Mouse (Mus musculus) midbrain, postnatal 0 days (tissue): ENCODE measurements at regions not wholly inside any gene's neighbourhood (a gene's known extent, or its start where the extent isn't known, plus 50 kb on each side); places are given as distances from the start of the nearest gene placed in this dataset.

Experiments
- ATAC-seq: fragments of 200-750 bp; cut with Nextera tagmentation; 2 replicates; pipeline ENCODE4 v1.8.0; 2017; ENCODE audit warnings: moderate number of reproducible peaks, mild to moderate bottlenecking, moderate TSS enrichment, moderate library complexity; ENCODE audit not compliant: low FRiP score
- DNase-seq: peaks from one replicate; pipeline ENCODE4 v3.0.0-alpha.2; 2015; ENCODE audit warnings: low spot score
- H3K27ac ChIP-seq: fragments of 300-500 bp; sonication (generic); 2 replicates; pipeline ENCODE4 v1.5.1; 2014; ENCODE audit warnings: low read depth, mild to moderate bottlenecking, low read length, mixed read lengths
- H3K27me3 ChIP-seq: fragments of 300-500 bp; sonication (generic); 2 replicates; pipeline ENCODE4 v1.6.1; 2014; ENCODE audit warnings: low read length, control low read depth, mixed read lengths; ENCODE audit not compliant: insufficient read depth
- H3K36me3 ChIP-seq: fragments of 300-500 bp; sonication (generic); 2 replicates; pipeline ENCODE4 v1.6.1; 2014; ENCODE audit warnings: low read length, control low read depth, mixed read lengths; ENCODE audit not compliant: insufficient read depth
- H3K4me1 ChIP-seq: fragments of 300-500 bp; sonication (generic); 2 replicates; pipeline ENCODE4 v1.6.1; 2014; ENCODE audit warnings: mild to moderate bottlenecking, control low read depth, antibody characterized with exemption, low read length, mixed read lengths; ENCODE audit not compliant: insufficient read depth
- H3K4me2 ChIP-seq: fragments of 300-500 bp; sonication (generic); 2 replicates; pipeline ENCODE4 v1.6.1; 2014; ENCODE audit warnings: low read depth, mild to moderate bottlenecking, low read length, mixed read lengths; ENCODE audit not compliant: poor library complexity, severe bottlenecking
- H3K4me3 ChIP-seq: fragments of 300-500 bp; sonication (generic); 2 replicates; pipeline ENCODE4 v1.5.1; 2014; ENCODE audit warnings: low read depth, mild to moderate bottlenecking, low read length, moderate library complexity
- H3K9ac ChIP-seq: fragments of 300-500 bp; sonication (generic); replicated peaks from 2 replicates; pipeline ENCODE4 v1.6.1; 2014; ENCODE audit warnings: mild to moderate bottlenecking, low read length, moderate library complexity, mixed read lengths; ENCODE audit not compliant: poor library complexity, severe bottlenecking
- H3K9me3 ChIP-seq: fragments of 300-500 bp; sonication (generic); 2 replicates; pipeline ENCODE4 v1.6.1; 2016; ENCODE audit warnings: low read length, control low read depth
- CTCF ChIP-seq: IDR thresholded peaks from 2 replicates; pipeline ENCODE4 v1.5.1; 2016; ENCODE audit warnings: antibody characterized with exemption, mild to moderate bottlenecking
- WGBS: fragments of 180-500 bp; shearing (Covaris S2); extraction: QIAGEN DNeasy Blood & Tissue Kit; methylation state at CpG from one replicate; pipeline ENCODE4 v1.1.7; 2014; 5-methylcytosine and 5-hydroxymethylcytosine counted together

GRCm38 (mm10) chr13:30040288-30040687 lies 54.4 kb upstream of the E2f3 start:
- Histone ChIP-seq H3K27ac (no peak overlapping the region), H3K9ac (no peak overlapping the region), H3K4me2 (no peak overlapping the region), H3K9me3 (no peaks in the 10 kb centered on the region), H3K4me3 (no peak overlapping the region), H3K4me1 (no peaks in the 10 kb centered on the region), H3K36me3 (no peaks in the 10 kb centered on the region), H3K27me3 (no peaks in the 10 kb centered on the region)
- WGBS, result 86% methylated on average over 4 of the region's 4 CpGs
- ATAC-seq, result no peak
- no peak for TF ChIP-seq CTCF
- DNase-seq, result peak; percentile 66

GRCm38 (mm10) chr13:30039791-30040190 lies 53.9 kb upstream of the E2f3 start:
- no peak for TF ChIP-seq CTCF
- no peaks in the 10 kb centered on the region for H3K36me3 ChIP-seq
- no peaks in the 10 kb centered on the region for H3K4me1 ChIP-seq
- H3K9me3 ChIP-seq, result no peaks in the 10 kb centered on the region
- no peak overlapping the region for H3K4me3 ChIP-seq
- 65% methylated on average over 2 of the region's 2 CpGs for WGBS
- no peak overlapping the region for H3K4me2 ChIP-seq
- no peak for DNase-seq
- no peaks in the 10 kb centered on the region for H3K27me3 ChIP-seq
- H3K9ac ChIP-seq, result no peak overlapping the region
- ATAC-seq, result no peak
- no peak overlapping the region for H3K27ac ChIP-seq

GRCm38 (mm10) chr13:30036561-30036960 lies 50.7 kb upstream of the E2f3 start:
- no peak overlapping the region for H3K9ac ChIP-seq
- H3K4me2 ChIP-seq, result no peak overlapping the region
- DNase-seq (no peak), ATAC-seq (no peak)
- TF ChIP-seq CTCF, result no peak
- no peaks in the 10 kb centered on the region for H3K36me3 ChIP-seq
- H3K4me3 ChIP-seq, result no peak overlapping the region
- H3K9me3 ChIP-seq, result no peaks in the 10 kb centered on the region
- no peak overlapping the region for H3K27ac ChIP-seq
- H3K4me1 ChIP-seq, result no peaks in the 10 kb centered on the region
- 72% methylated on average over 8 of the region's 8 CpGs for WGBS
- H3K27me3 ChIP-seq, result no peaks in the 10 kb centered on the region

- 91% methylated on average over 3 of the region's 3 CpGs for WGBS
- Histone ChIP-seq H3K36me3 (no peaks in the 10 kb centered on the region), H3K4me2 (no peak overlapping the region), H3K9ac (no peak overlapping the region), H3K27ac (no peak overlapping the region), H3K4me3 (no peak overlapping the region), H3K9me3 (no peaks in the 10 kb centered on the region), H3K27me3 (no peaks in the 10 kb centered on the region), H3K4me1 (no peaks in the 10 kb centered on the region)
- TF ChIP-seq CTCF, result no peak
- DNase-seq (no peak), ATAC-seq (no peak)
Measured at GRCm38 (mm10) chr13:30036071-30036470, 50.2 kb upstream of the E2f3 start.
